18 mouse cellular contexts compared by ENCODE assay signal in genomic region chr7:45004546-45004945, GRCm38 (mm10). TPM values are rescaled to one million over a fixed set of nuclear protein-coding genes. Genes with fewer than 3 reads are reported as not detected.
DNase-seq lines count a peak whose midpoint lies in the region; ATAC-seq and TF ChIP-seq lines count a peak whose summit lies in the region.
"Had no signal": no experiment of that assay in that cellular context is flagged by ENCODE, and none has a peak within 500 bp of the region (broad histone marks: within the 10 kb centered on the region; RNA-seq: fewer than 3 reads in every experiment).

No protein-coding gene starts in this region.

- no peak overlapping the region for H3K27ac ChIP-seq in lung, embryonic 14.5 days (ENCODE audit: low read depth)
- no peak overlapping the region for H3K27ac ChIP-seq in limb, embryonic 14.5 days (replicated peaks; ENCODE audit: low read depth, low read length)
- H3K27ac ChIP-seq in gastrocnemius, adult 2 months: no peak overlapping the region; the same call in 1 of the 2 replicates
- H3K27ac ChIP-seq: forebrain, embryonic 12.5 days; layer of hippocampus, adult 2 months; left cerebral cortex, adult 2 months; lung, embryonic 15.5 days had no signal

- ATAC-seq in lung, embryonic 14.5 days (ENCODE audit: insufficient read depth): no peak
- ATAC-seq in limb, embryonic 14.5 days (ENCODE audit: low FRiP score, low read depth): no peak
- ATAC-seq: hindbrain, embryonic 16.5 days; intestine, postnatal 0 days had no signal

- TF ChIP-seq POLR2A in limb, embryonic 14.5 days (IDR thresholded peaks at IDR 0.05; ENCODE audit: borderline replicate concordance, extremely low read depth, insufficient read depth, insufficient read length): no peak

- no peaks in the 10 kb centered on the region; the same call in 1 of the 2 replicates for H3K4me1 ChIP-seq in lung, embryonic 14.5 days (ENCODE audit: insufficient read depth)
- H3K4me1 ChIP-seq in limb, embryonic 14.5 days (ENCODE audit: control insufficient read depth, insufficient read depth, low read length): no peaks in the 10 kb centered on the region

- H3K27me3 ChIP-seq in lung, embryonic 14.5 days (ENCODE audit: insufficient read depth, low read length): no peaks in the 10 kb centered on the region
- no peaks in the 10 kb centered on the region for H3K27me3 ChIP-seq in limb, embryonic 14.5 days (ENCODE audit: control insufficient read depth, insufficient read depth, low read length)
- H3K27me3 ChIP-seq: CH12.LX; forebrain, embryonic 12.5 days; lung, embryonic 15.5 days had no signal

- intact Hi-C loops in heart, postnatal 10 days (cut with DNase I): no loop called here
- intact Hi-C loops in gastrocnemius, adult 2 months (cut with DNase I): no loop called here

- no peaks in the 10 kb centered on the region for H3K9me3 ChIP-seq in lung, embryonic 14.5 days (ENCODE audit: low read depth, low read length)
- H3K9me3 ChIP-seq in limb, embryonic 14.5 days (ENCODE audit: control insufficient read depth, low read length): no peaks in the 10 kb centered on the region
- H3K9me3 ChIP-seq: forebrain, embryonic 12.5 days; lung, embryonic 15.5 days had no signal

- WGBS in lung, embryonic 14.5 days: 58% methylated on average over 3 of the region's 3 CpGs
- WGBS in limb, embryonic 14.5 days: 47% methylated on average over 3 of the region's 3 CpGs

- peaks cover 100% of the 10 kb centered on the region for H3K36me3 ChIP-seq in lung, embryonic 14.5 days (ENCODE audit: insufficient read depth)
- H3K36me3 ChIP-seq in limb, embryonic 14.5 days (ENCODE audit: control insufficient read depth, insufficient read depth, low read length): peaks cover 99% of the 10 kb centered on the region

- no peak overlapping the region for H3K9ac ChIP-seq in lung, embryonic 14.5 days
- H3K9ac ChIP-seq in limb, embryonic 14.5 days (ENCODE audit: low read depth, low read length, severe bottlenecking): 0 out of 2 replicates have a peak overlapping the region, but pooled peaks have one; percentile 1
- H3K9ac ChIP-seq: forebrain, embryonic 12.5 days; lung, embryonic 15.5 days had no signal

- no peak for TF ChIP-seq CTCF in lung, embryonic 14.5 days (IDR thresholded peaks at IDR 0.05; ENCODE audit: low read depth)
- TF ChIP-seq CTCF in gastrocnemius, adult 2 months (IDR thresholded peaks at IDR 0.05): no peak

- no peak overlapping the region for H3K4me2 ChIP-seq in lung, embryonic 14.5 days
- no peak overlapping the region for H3K4me2 ChIP-seq in limb, embryonic 14.5 days (replicated peaks; ENCODE audit: low read depth, low read length, severe bottlenecking)
- H3K4me2 ChIP-seq: forebrain, embryonic 12.5 days; lung, embryonic 15.5 days had no signal

- peak; percentile 92 for DNase-seq in heart, adult 11 months
- DNase-seq in heart, postnatal 10 days: no peak
- peak; percentile 26 for DNase-seq in heart, postnatal 4 days
- no peak for DNase-seq in heart, adult 9 months (ENCODE audit: low spot score in 2 of 2)
- DNase-seq in lung, embryonic 14.5 days: peak; percentile 37
- DNase-seq in lung, postnatal 36 days: no peak
- DNase-seq in limb, embryonic 14.5 days (ENCODE audit: low spot score): no peak
- DNase-seq in gastrocnemius, adult 2 months: no peak
- DNase-seq: cerebellum, adult 9-10 months; gastrocnemius, postnatal 36 days; thymus, adult 18-20 months had no signal

- H3K4me3 ChIP-seq in lung, embryonic 14.5 days (ENCODE audit: low read depth, low read length): no peak overlapping the region
- no peak overlapping the region for H3K4me3 ChIP-seq in limb, embryonic 14.5 days (replicated peaks; ENCODE audit: low read length)
- H3K4me3 ChIP-seq in gastrocnemius, adult 2 months: no peak overlapping the region
- H3K4me3 ChIP-seq: forebrain, embryonic 12.5 days; layer of hippocampus, adult 2 months; left cerebral cortex, adult 2 months; lung, embryonic 15.5 days had no signal

RNA-seq across cellular contexts. Expression of gene Bcl2l12, which starts 6.0 kb away (rescaled TPM):
- 10 to 100 TPM; 14.5 to 15.9 TPM for total RNA-seq in heart, postnatal 10 days (2021)
- 10 to 100 TPM; 21.7 to 25.2 TPM for total RNA-seq in heart, postnatal 4 days (2021)
- 69.9 and 76.9 TPM in 2 replicates for polyA plus RNA-seq in lung, embryonic 14.5 days (2014; fragmentation: Nextera tagmentation; extraction: Ambion mirVana)
- polyA plus RNA-seq in limb, embryonic 14.5 days (2012; rRNA removed): 81.3 and 104 TPM in 2 replicates
- 54.9 and 62.9 TPM in 2 replicates for polyA plus RNA-seq in limb, embryonic 14.5 days (2014; fragmentation: Nextera tagmentation; extraction: Ambion mirVana)
- total RNA-seq in gastrocnemius, adult 2 months (2021): 1 to 10 TPM; 7.6 to 9.7 TPM

RNA-seq across cellular contexts. Expression of gene Irf3, which starts 7.1 kb away (rescaled TPM):
- 10 to 100 TPM; 34.1 to 47.9 TPM for total RNA-seq in heart, postnatal 10 days (2021)
- 10 to 100 TPM; 42.0 to 43.0 TPM for total RNA-seq in heart, postnatal 4 days (2021)
- 78.7 and 83.0 TPM in 2 replicates for polyA plus RNA-seq in lung, embryonic 14.5 days (2014; fragmentation: Nextera tagmentation; extraction: Ambion mirVana)
- 142 and 168 TPM in 2 replicates for polyA plus RNA-seq in limb, embryonic 14.5 days (2012; rRNA removed)
- polyA plus RNA-seq in limb, embryonic 14.5 days (2014; fragmentation: Nextera tagmentation; extraction: Ambion mirVana): 92.5 and 92.7 TPM in 2 replicates
- total RNA-seq in gastrocnemius, adult 2 months (2021): 10 to 100 TPM; 18.4 to 18.9 TPM

RNA-seq across cellular contexts. Expression of gene Scaf1, which starts 11.6 kb away (rescaled TPM):
- total RNA-seq in heart, postnatal 10 days (2021): 10 to 100 TPM; 68.5 to 70.1 TPM
- total RNA-seq in heart, postnatal 4 days (2021): 10 to 100 TPM; 78.5 to 80.3 TPM
- 45.9 and 53.6 TPM in 2 replicates for polyA plus RNA-seq in lung, embryonic 14.5 days (2014; fragmentation: Nextera tagmentation; extraction: Ambion mirVana)
- 114 and 135 TPM in 2 replicates for polyA plus RNA-seq in limb, embryonic 14.5 days (2012; rRNA removed)
- polyA plus RNA-seq in limb, embryonic 14.5 days (2014; fragmentation: Nextera tagmentation; extraction: Ambion mirVana): 50.7 and 58.3 TPM in 2 replicates
- total RNA-seq in gastrocnemius, adult 2 months (2021): 10 to 100 TPM; 41.7 to 44.3 TPM

RNA-seq across cellular contexts. Expression of gene Rras, which starts 13.2 kb away (rescaled TPM):
- total RNA-seq in heart, postnatal 10 days (2021): 10 to 100 TPM; 71.6 to 75.7 TPM
- 10 to 100 TPM; 71.2 to 73.4 TPM for total RNA-seq in heart, postnatal 4 days (2021)
- 46.2 and 46.5 TPM in 2 replicates for polyA plus RNA-seq in lung, embryonic 14.5 days (2014; fragmentation: Nextera tagmentation; extraction: Ambion mirVana)
- 53.8 and 60.9 TPM in 2 replicates for polyA plus RNA-seq in limb, embryonic 14.5 days (2012; rRNA removed)
- 42.8 and 43.7 TPM in 2 replicates for polyA plus RNA-seq in limb, embryonic 14.5 days (2014; fragmentation: Nextera tagmentation; extraction: Ambion mirVana)
- 10 to 100 TPM; 22.6 to 25.5 TPM for total RNA-seq in gastrocnemius, adult 2 months (2021)

RNA-seq across cellular contexts. Expression of gene Prmt1, which starts 18.2 kb away (rescaled TPM):
- total RNA-seq in heart, postnatal 10 days (2021): 100 to 1,000 TPM; 198 to 216 TPM
- 100 to 1,000 TPM; 306 to 324 TPM for total RNA-seq in heart, postnatal 4 days (2021)
- polyA plus RNA-seq in lung, embryonic 14.5 days (2014; fragmentation: Nextera tagmentation; extraction: Ambion mirVana): 228 and 238 TPM in 2 replicates
- polyA plus RNA-seq in limb, embryonic 14.5 days (2012; rRNA removed): 607 and 720 TPM in 2 replicates
- 166 and 187 TPM in 2 replicates for polyA plus RNA-seq in limb, embryonic 14.5 days (2014; fragmentation: Nextera tagmentation; extraction: Ambion mirVana)
- 100 to 1,000 TPM; 126 to 136 TPM for total RNA-seq in gastrocnemius, adult 2 months (2021)

Comparison
In these comparisons a context has a peak if more than half of its experiments do, and no peak if none do; other contexts are left out.
1. DNase-seq: peak in heart, adult 11 months (single experiment), heart, postnatal 4 days (single experiment) and lung, embryonic 14.5 days (single experiment); none in heart, postnatal 10 days (0 of 2), heart, adult 9 months (0 of 2), lung, postnatal 36 days (single experiment), limb, embryonic 14.5 days (single experiment) and gastrocnemius, adult 2 months (single experiment).